Mouse (Mus musculus): ENCODE results near the gene Dgke. TPM values are rescaled to one million over a fixed set of nuclear protein-coding genes. Genes with fewer than 3 reads are reported as not detected.
"Not testable (repeated sequence)": the region's sequence is repeated elsewhere in the genome, so short reads cannot be mapped to it uniquely, and the experiment has no call there.

Gene Dgke
- polyA plus RNA-seq, 1 experiment from 2014 or later: 5.5 TPM

GRCm38 (mm10) chr11:89002621-89003020 is 64.0 kb downstream of the Dgke start:
- no peak overlapping the region for H3K9ac ChIP-seq (replicated peaks)
- no peak overlapping the region for H3K4me2 ChIP-seq
- H3K4me1 ChIP-seq (replicated peaks): 0 out of 2 replicates have a peak, but pooled peaks cover 3% of the 10 kb centered on the region
- H3K36me3 ChIP-seq: no peaks in the 10 kb centered on the region
- no peak for ATAC-seq (ENCODE audit: insufficient number of reproducible peaks, insufficient read depth, low FRiP score, low TSS enrichment, low read depth)
- 88% methylated on average over 5 of the region's 5 CpGs for WGBS
- H3K9me3 ChIP-seq: no peaks in the 10 kb centered on the region
- no peak overlapping the region for H3K27ac ChIP-seq
- H3K4me3 ChIP-seq (replicated peaks): no peak overlapping the region
- H3K27me3 ChIP-seq: peaks cover 34% of the 10 kb centered on the region

GRCm38 (mm10) chr11:89002068-89002467 is 64.6 kb downstream of the Dgke start:
- WGBS: 88% methylated on average over 5 of the region's 5 CpGs
- H3K9me3 ChIP-seq: no peaks in the 10 kb centered on the region
- no peak overlapping the region for H3K9ac ChIP-seq (replicated peaks)
- H3K27me3 ChIP-seq: peaks cover 34% of the 10 kb centered on the region
- no peak overlapping the region for H3K4me3 ChIP-seq (replicated peaks)
- no peak overlapping the region for H3K27ac ChIP-seq
- H3K4me2 ChIP-seq: no peak overlapping the region
- H3K4me1 ChIP-seq (replicated peaks): 0 out of 2 replicates have a peak, but pooled peaks cover 3% of the 10 kb centered on the region
- no peak for ATAC-seq (ENCODE audit: insufficient number of reproducible peaks, insufficient read depth, low FRiP score, low TSS enrichment, low read depth)
- no peaks in the 10 kb centered on the region for H3K36me3 ChIP-seq

DNA sequence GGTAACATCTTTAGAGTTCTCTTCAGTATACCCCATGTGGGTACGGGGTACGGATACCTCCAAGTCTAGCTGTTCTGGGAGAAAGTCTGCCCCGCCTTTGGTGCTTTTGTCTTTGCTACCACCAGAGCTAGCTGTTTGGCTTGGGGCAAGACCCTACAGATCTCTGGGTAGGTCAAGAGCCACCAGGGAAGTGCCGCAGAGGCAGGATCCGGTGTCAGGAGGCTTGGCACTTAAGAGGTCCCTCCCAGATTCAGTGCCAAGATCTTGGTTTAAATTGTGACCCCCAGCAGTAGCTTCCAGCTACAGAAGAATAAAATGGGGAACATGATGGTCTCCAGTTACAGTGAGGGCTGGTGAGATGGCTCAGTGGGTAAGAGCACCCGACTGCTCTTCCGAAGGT is 65.1 kb downstream of the Dgke start:
- Histone ChIP-seq H3K4me3 (replicated peaks) (no peak overlapping the region), H3K36me3 (no peaks in the 10 kb centered on the region), H3K4me2 (no peak overlapping the region), H3K27me3 (peaks cover 34% of the 10 kb centered on the region), H3K27ac (no peak overlapping the region), H3K9me3 (no peaks in the 10 kb centered on the region), H3K9ac (replicated peaks) (no peak overlapping the region), H3K4me1 (replicated peaks) (0 out of 2 replicates have a peak, but pooled peaks cover 3% of the 10 kb centered on the region)
- WGBS: 90% methylated on average over 7 of the region's 7 CpGs
- no peak for ATAC-seq (ENCODE audit: insufficient number of reproducible peaks, insufficient read depth, low FRiP score, low TSS enrichment, low read depth)

- no peaks in the 10 kb centered on the region for H3K9me3 ChIP-seq
- H3K27me3 ChIP-seq: peaks cover 34% of the 10 kb centered on the region
- no peak overlapping the region for H3K4me3 ChIP-seq (replicated peaks)
- H3K27ac ChIP-seq: no peak overlapping the region
- ATAC-seq (ENCODE audit: insufficient number of reproducible peaks, insufficient read depth, low FRiP score, low TSS enrichment, low read depth): no peak
- H3K36me3 ChIP-seq: no peaks in the 10 kb centered on the region
- no peak overlapping the region for H3K9ac ChIP-seq (replicated peaks)
- 0 out of 2 replicates have a peak, but pooled peaks cover 3% of the 10 kb centered on the region for H3K4me1 ChIP-seq (replicated peaks)
- peak overlapping the region; percentile 64; the same call in 1 of the 2 replicates for H3K4me2 ChIP-seq
These were observed 66.2 kb downstream of the Dgke start for GRCm38 (mm10) chr11:89000527-89000819.

DNA sequence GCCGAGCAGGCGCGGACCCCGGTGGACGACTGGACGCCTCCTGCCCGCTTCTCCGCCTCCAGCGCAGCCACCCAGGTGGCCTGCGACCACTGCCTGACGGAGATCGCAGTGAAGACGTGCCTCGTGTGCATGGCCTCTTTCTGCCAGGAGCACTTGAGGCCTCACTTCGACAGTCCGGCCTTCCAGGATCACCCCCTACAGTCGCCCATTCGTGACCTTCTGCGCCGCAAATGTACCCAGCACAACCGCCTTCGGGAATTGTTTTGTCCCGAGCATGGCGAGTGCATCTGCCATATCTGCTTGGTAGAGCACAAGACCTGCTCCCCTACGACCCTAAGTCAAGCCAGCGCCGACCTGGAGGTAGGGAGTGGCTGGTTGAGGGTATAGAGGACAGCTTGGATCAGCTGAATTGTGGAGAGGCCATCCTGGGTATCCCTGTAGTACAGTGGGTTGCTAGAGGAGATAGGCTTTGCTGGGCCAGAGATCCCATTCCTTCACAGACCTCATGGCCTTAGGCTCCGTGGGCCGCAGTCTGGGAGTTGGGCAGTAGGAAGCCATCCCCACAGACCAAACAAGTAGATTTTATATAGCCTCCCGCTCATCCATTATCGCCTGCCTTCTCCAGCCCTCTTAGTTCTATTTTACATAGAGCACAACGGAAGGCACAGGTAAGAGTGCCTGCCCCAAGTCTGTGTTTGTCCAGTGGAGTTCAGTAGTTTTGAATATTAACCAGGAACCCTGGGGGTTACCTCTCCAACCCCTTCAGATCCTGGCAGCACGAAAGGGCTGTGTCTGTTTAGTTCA is 66.7 kb downstream of the Dgke start:
- Histone ChIP-seq H3K36me3 (no peaks in the 10 kb centered on the region), H3K4me1 (replicated peaks) (0 out of 2 replicates have a peak, but pooled peaks cover 3% of the 10 kb centered on the region), H3K27ac (no peak overlapping the region), H3K9ac (replicated peaks) (peak overlapping the region; percentile 47; the same call in 1 of the 2 replicates), H3K4me2 (peak overlapping the region; percentile 64), H3K27me3 (peaks cover 34% of the 10 kb centered on the region), H3K4me3 (replicated peaks) (peak overlapping the region; percentile 48), H3K9me3 (no peaks in the 10 kb centered on the region)
- no peak for ATAC-seq (ENCODE audit: insufficient number of reproducible peaks, insufficient read depth, low FRiP score, low TSS enrichment, low read depth)
- WGBS: 27% methylated on average over 33 of the region's 33 CpGs

- WGBS: under 1% methylated on average over 48 of the region's 48 CpGs
- Histone ChIP-seq H3K9ac (replicated peaks) (peak within 1 kb of the TSS; percentile 47; the same call in 1 of the 2 replicates), H3K4me2 (peak within 1 kb of the TSS; percentile 64), H3K36me3 (no peaks in the 10 kb centered on the region), H3K4me1 (replicated peaks) (0 out of 2 replicates have a peak, but pooled peaks cover 3% of the 10 kb centered on the region), H3K9me3 (no peaks in the 10 kb centered on the region), H3K27ac (no peak within 1 kb of the TSS), H3K4me3 (replicated peaks) (peak within 1 kb of the TSS; percentile 48), H3K27me3 (peaks cover 34% of the 10 kb centered on the region)
- peak; percentile 75 for ATAC-seq (ENCODE audit: insufficient number of reproducible peaks, insufficient read depth, low FRiP score, low TSS enrichment, low read depth)
These were observed 67.5 kb downstream of the Dgke start, which contains the start of gene Trim25 for GRCm38 (mm10) chr11:88998974-88999722. Gene Trim25, plus strand, starts transcription at chr11:88999376.

DNA sequence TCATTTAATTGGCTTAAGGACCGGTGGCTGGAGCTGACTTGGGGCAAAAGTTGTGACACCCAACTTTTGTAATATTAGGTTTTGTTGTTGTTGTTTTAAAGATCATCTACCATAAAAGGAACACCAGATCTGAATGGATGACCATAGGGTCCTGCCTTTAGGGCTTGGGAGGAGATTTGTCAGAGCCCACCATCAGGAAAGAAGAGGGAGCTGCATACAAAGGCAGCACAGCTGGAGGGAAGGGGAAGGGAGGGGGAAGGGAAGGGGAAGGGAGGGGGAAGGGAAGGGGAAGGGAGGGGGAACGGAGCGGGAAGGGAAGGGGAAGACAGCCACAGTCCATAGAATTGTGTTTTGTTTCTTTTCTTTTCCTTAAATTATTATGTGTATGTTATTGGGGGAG is 68.2 kb downstream of the Dgke start:
- 14% methylated on average over 3 of the region's 3 CpGs for WGBS
- Histone ChIP-seq H3K9me3 (no peaks in the 10 kb centered on the region), H3K4me2 (no peak overlapping the region), H3K4me3 (replicated peaks) (peak overlapping the region; percentile 48; the same call in 1 of the 2 replicates), H3K27me3 (peaks cover 34% of the 10 kb centered on the region), H3K27ac (no peak overlapping the region), H3K4me1 (replicated peaks) (0 out of 2 replicates have a peak, but pooled peaks cover 3% of the 10 kb centered on the region), H3K36me3 (no peaks in the 10 kb centered on the region), H3K9ac (replicated peaks) (no peak overlapping the region)
- no peak for ATAC-seq (ENCODE audit: insufficient number of reproducible peaks, insufficient read depth, low FRiP score, low TSS enrichment, low read depth)

DNA sequence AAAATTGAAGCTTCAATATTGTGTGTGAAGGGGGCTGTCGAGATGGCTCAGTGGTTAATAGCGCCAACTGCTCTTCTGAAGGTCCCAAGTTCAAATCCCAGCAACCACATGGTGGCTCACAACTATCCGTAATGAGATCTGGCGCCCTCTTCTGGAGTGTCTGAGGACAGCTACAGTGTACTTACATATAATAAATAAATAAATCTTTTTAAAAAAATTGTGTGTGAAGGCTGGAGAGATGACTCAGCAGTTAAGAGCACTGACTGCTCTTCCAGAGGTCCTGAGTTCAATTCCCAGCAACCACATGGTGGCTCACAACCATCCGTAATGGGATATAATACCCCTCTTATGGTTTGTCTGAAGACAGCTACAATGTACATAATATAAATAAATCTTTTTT is 69.3 kb downstream of the Dgke start:
- not testable (repeated sequence) for H3K9ac ChIP-seq (replicated peaks); H3K4me1 ChIP-seq (replicated peaks); H3K36me3 ChIP-seq; H3K9me3 ChIP-seq; ATAC-seq (ENCODE audit: insufficient number of reproducible peaks, insufficient read depth, low FRiP score, low TSS enrichment, low read depth); H3K4me3 ChIP-seq (replicated peaks); H3K4me2 ChIP-seq; H3K27ac ChIP-seq
- H3K27me3 ChIP-seq: peaks cover 34% of the 10 kb centered on the region
- 88% methylated on average over 5 of the region's 5 CpGs for WGBS

GRCm38 (mm10) chr11:88996427-88996826 is 70.2 kb downstream of the Dgke start:
- H3K36me3 ChIP-seq: no peaks in the 10 kb centered on the region
- no peak for ATAC-seq (ENCODE audit: insufficient number of reproducible peaks, insufficient read depth, low FRiP score, low TSS enrichment, low read depth)
- no peaks in the 10 kb centered on the region for H3K9me3 ChIP-seq
- H3K27ac ChIP-seq: no peak overlapping the region
- 83% methylated on average over 7 of the region's 7 CpGs for WGBS
- peaks cover 33% of the 10 kb centered on the region for H3K27me3 ChIP-seq
- H3K4me1 ChIP-seq (replicated peaks): 0 out of 2 replicates have a peak, but pooled peaks cover 3% of the 10 kb centered on the region
- H3K4me2 ChIP-seq: no peak overlapping the region
- no peak overlapping the region for H3K9ac ChIP-seq (replicated peaks)
- no peak overlapping the region for H3K4me3 ChIP-seq (replicated peaks)

GRCm38 (mm10) chr11:88995616-88996015 is 71.0 kb downstream of the Dgke start:
- no peak for ATAC-seq (ENCODE audit: insufficient number of reproducible peaks, insufficient read depth, low FRiP score, low TSS enrichment, low read depth)
- Histone ChIP-seq H3K27ac (no peak overlapping the region), H3K27me3 (peaks cover 28% of the 10 kb centered on the region), H3K9ac (replicated peaks) (no peak overlapping the region), H3K4me1 (replicated peaks) (0 out of 2 replicates have a peak, but pooled peaks cover 3% of the 10 kb centered on the region), H3K36me3 (peaks cover 7% of the 10 kb centered on the region), H3K4me3 (replicated peaks) (no peak overlapping the region), H3K9me3 (no peaks in the 10 kb centered on the region), H3K4me2 (no peak overlapping the region)
- WGBS: 93% methylated on average over 2 of the region's 2 CpGs

GRCm38 (mm10) chr11:88994492-88994891 is 72.2 kb downstream of the Dgke start:
- H3K27me3 ChIP-seq: peaks cover 16% of the 10 kb centered on the region
- 0 out of 2 replicates have a peak, but pooled peaks cover 3% of the 10 kb centered on the region for H3K4me1 ChIP-seq (replicated peaks)
- no peak overlapping the region for H3K27ac ChIP-seq
- 89% methylated on average over 7 of the region's 7 CpGs for WGBS
- peaks cover 10% of the 10 kb centered on the region for H3K36me3 ChIP-seq
- no peak overlapping the region for H3K9ac ChIP-seq (replicated peaks)
- ATAC-seq (ENCODE audit: insufficient number of reproducible peaks, insufficient read depth, low FRiP score, low TSS enrichment, low read depth): no peak
- H3K4me3 ChIP-seq (replicated peaks): no peak overlapping the region
- H3K4me2 ChIP-seq: no peak overlapping the region
- H3K9me3 ChIP-seq: no peaks in the 10 kb centered on the region

Measured in limb, embryonic 12.5 days (tissue).